Mouse (Mus musculus) hindbrain, postnatal 0 days (tissue): ENCODE data around the gene Ak5. TPM values are rescaled to one million over a fixed set of nuclear protein-coding genes. Genes with fewer than 3 reads are reported as not detected.
A peak's percentile ranks its signal among the peaks of the same experiment; 100 is the strongest.

Source experiments
- ATAC-seq: fragments of 200-750 bp; cut with Nextera tagmentation; 2 replicates; pipeline ENCODE4 v1.8.0; 2017; ENCODE audit warnings: mild to moderate bottlenecking, moderate TSS enrichment, moderate library complexity
- DNase-seq: peaks from one replicate; pipeline ENCODE4 v3.0.0-alpha.2; 2015; ENCODE audit warnings: low spot score
- H3K27ac ChIP-seq: fragments of 300-500 bp; sonication (generic); 2 replicates; pipeline ENCODE4 v1.5.1; 2014; ENCODE audit warnings: mild to moderate bottlenecking
- H3K27me3 ChIP-seq: fragments of 300-500 bp; sonication (generic); 2 replicates; pipeline ENCODE4 v1.6.1; 2014; ENCODE audit warnings: low read length, mixed read lengths; ENCODE audit not compliant: insufficient read depth
- H3K36me3 ChIP-seq: fragments of 300-500 bp; sonication (generic); 2 replicates; pipeline ENCODE4 v1.6.1; 2014; ENCODE audit warnings: low read length, mixed read lengths; ENCODE audit not compliant: insufficient read depth
- H3K4me1 ChIP-seq: fragments of 300-500 bp; sonication (generic); 2 replicates; pipeline ENCODE4 v1.6.1; 2014; ENCODE audit warnings: antibody characterized with exemption, low read length, mixed read lengths; ENCODE audit not compliant: insufficient read depth
- H3K4me2 ChIP-seq: fragments of 300-500 bp; sonication (generic); 2 replicates; pipeline ENCODE4 v1.6.1; 2014; ENCODE audit warnings: low read depth, mild to moderate bottlenecking, low read length, moderate library complexity, mixed read lengths
- H3K4me3 ChIP-seq: fragments of 300-500 bp; sonication (generic); 2 replicates; pipeline ENCODE4 v1.5.1; 2014; ENCODE audit warnings: low read length
- H3K9ac ChIP-seq: fragments of 300-500 bp; sonication (generic); replicated peaks from 2 replicates; pipeline ENCODE4 v1.6.1; 2014; ENCODE audit warnings: mild to moderate bottlenecking, low read length, moderate library complexity, mixed read lengths
- H3K9me3 ChIP-seq: fragments of 300-500 bp; sonication (generic); 2 replicates; pipeline ENCODE4 v1.6.1; 2016; ENCODE audit warnings: low read length, mixed read lengths
- CTCF ChIP-seq: IDR thresholded peaks from 2 replicates; pipeline ENCODE4 v1.5.1; 2016; ENCODE audit warnings: antibody characterized with exemption, control low read depth, low read depth
- WGBS: fragments of 180-500 bp; shearing (Covaris S2); extraction: QIAGEN DNeasy Blood & Tissue Kit; methylation state at CpG from one replicate; pipeline ENCODE4 v1.1.7; 2014; 5-methylcytosine and 5-hydroxymethylcytosine counted together
- polyA plus RNA-seq: library from polyadenylated mRNA; unstranded; fragments of >200 nt; fragmentation: Nextera tagmentation; extraction: Ambion mirVana; gene quantifications from 2 replicates; pipeline ENCODE4 v1.2.1, GENCODE M21; 2015
- total RNA-seq: library from RNA; depleted of rRNA; stranded (reverse); fragments of >200 nt; gene quantifications from 2 replicates; pipeline ENCODE4 v1.2.3, GENCODE M21; 2014

The Ak5 gene
- total and polyA plus RNA-seq, 2 experiments from 2014 or later: 14.8 to 18.8 TPM

DNA sequence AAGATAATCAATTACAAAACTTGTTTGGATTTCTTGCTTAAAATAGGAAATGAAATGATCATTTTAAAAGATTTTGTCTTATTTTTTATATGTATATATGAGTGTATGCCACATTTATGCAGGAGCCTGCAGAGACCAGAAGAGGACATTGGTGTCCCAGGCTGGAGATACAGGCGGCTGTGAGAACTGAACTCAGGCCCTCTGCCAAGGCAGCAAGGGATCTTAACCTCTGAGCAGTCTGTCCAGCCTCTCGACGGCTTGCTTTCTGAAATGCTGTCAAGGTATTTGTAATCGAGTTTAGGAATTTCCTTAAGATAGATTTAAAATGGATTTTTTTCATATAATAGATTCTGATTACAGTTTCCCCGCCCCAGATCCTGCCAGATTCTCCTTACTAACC is 20.4 kb upstream of the Ak5 start:
- Histone ChIP-seq H3K27ac (no peak overlapping the region), H3K4me1 (no peaks in the 10 kb centered on the region), H3K4me3 (no peak overlapping the region), H3K27me3 (no peaks in the 10 kb centered on the region), H3K36me3 (no peaks in the 10 kb centered on the region), H3K9ac (no peak overlapping the region), H3K9me3 (no peaks in the 10 kb centered on the region), H3K4me2 (no peak overlapping the region)
- no peak for DNase-seq
- 80% methylated on average over 5 of the region's 5 CpGs for WGBS
- no peak for ATAC-seq
- no peak for TF ChIP-seq CTCF

DNA sequence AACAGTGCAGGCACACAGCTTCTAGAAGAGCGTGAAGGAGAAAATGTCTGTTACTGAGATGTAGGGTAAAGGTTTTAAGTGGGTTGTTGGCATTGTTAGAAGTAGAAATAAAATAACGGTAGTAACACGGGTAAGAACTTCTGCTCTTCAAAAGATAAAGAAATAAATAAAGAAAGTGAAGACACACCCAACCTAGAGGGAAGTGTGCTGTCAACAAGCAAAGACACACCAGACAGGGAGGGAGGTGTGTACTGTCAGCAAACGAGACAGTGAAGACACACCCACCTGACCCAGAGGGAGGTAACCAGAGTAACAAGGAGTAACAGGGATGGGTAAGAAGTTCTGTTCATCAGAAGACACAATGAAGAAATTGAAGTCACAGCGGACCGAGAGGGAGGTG is 6.5 kb upstream of the Ak5 start:
- Histone ChIP-seq H3K4me2 (no peak overlapping the region), H3K36me3 (no peaks in the 10 kb centered on the region), H3K9me3 (no peaks in the 10 kb centered on the region), H3K4me3 (no peak overlapping the region), H3K9ac (no peak overlapping the region), H3K27ac (no peak overlapping the region), H3K27me3 (no peaks in the 10 kb centered on the region), H3K4me1 (no peaks in the 10 kb centered on the region)
- WGBS: 72% methylated on average over 6 of the region's 6 CpGs
- ATAC-seq (no peak), DNase-seq (no peak)
- TF ChIP-seq CTCF: no peak

DNA sequence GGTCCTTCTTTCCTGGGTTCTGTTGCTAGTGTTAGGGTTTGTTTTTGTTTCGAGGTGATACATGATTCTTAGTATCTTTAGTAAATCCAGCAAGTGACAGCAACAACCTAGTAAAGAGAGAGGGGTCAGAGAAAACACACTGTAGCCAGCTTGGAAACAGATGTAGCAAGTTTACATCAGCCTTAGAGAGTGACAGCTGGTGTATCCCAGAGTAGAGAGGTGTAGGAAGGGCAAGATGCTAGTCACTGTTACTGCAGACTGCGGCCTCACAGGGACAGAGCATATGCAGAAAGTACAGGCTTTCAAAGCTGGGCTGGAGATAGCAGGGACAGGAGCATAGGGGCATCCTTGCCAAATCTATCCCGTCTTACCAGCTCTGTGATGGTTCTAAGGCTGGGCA is 1.6 kb upstream of the Ak5 start:
- DNase-seq: no peak
- Histone ChIP-seq H3K27ac (no peak overlapping the region), H3K9ac (no peak overlapping the region), H3K4me1 (no peaks in the 10 kb centered on the region), H3K27me3 (0 out of 2 replicates have a peak, but pooled peaks cover 4% of the 10 kb centered on the region), H3K4me3 (no peak overlapping the region), H3K9me3 (no peaks in the 10 kb centered on the region), H3K4me2 (no peak overlapping the region), H3K36me3 (no peaks in the 10 kb centered on the region)
- WGBS: 88% methylated on average over 3 of the region's 3 CpGs
- no peak for ATAC-seq
- TF ChIP-seq CTCF: no peak

DNA sequence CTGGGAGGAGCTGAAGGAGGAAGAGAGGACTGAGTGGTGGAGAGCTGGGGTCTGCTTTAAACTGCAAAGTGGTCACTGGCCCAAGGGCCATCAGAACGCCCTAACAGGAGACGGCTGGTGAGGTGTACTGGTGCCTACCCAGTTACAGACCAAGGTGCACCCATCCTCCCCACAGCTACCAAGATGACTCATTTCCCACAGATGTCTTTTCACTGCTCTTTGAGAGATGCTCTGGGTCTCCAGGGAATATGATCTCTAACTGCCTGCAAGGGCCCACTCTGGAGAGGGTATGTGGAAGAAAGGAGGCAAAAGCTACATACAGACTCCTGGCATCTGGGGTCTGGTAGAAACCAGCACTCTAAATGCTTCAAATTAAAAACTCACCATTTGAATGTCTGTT is 633 bp upstream of the Ak5 start:
- Histone ChIP-seq H3K27me3 (0 out of 2 replicates have a peak, but pooled peaks cover 4% of the 10 kb centered on the region), H3K27ac (no peak overlapping the region), H3K4me3 (no peak overlapping the region), H3K4me1 (no peaks in the 10 kb centered on the region), H3K9ac (no peak overlapping the region), H3K9me3 (no peaks in the 10 kb centered on the region), H3K4me2 (no peak overlapping the region), H3K36me3 (no peaks in the 10 kb centered on the region)
- DNase-seq (no peak), ATAC-seq (no peak)
- no peak for TF ChIP-seq CTCF
- WGBS: 86% methylated on average over 2 of the region's 2 CpGs

DNA sequence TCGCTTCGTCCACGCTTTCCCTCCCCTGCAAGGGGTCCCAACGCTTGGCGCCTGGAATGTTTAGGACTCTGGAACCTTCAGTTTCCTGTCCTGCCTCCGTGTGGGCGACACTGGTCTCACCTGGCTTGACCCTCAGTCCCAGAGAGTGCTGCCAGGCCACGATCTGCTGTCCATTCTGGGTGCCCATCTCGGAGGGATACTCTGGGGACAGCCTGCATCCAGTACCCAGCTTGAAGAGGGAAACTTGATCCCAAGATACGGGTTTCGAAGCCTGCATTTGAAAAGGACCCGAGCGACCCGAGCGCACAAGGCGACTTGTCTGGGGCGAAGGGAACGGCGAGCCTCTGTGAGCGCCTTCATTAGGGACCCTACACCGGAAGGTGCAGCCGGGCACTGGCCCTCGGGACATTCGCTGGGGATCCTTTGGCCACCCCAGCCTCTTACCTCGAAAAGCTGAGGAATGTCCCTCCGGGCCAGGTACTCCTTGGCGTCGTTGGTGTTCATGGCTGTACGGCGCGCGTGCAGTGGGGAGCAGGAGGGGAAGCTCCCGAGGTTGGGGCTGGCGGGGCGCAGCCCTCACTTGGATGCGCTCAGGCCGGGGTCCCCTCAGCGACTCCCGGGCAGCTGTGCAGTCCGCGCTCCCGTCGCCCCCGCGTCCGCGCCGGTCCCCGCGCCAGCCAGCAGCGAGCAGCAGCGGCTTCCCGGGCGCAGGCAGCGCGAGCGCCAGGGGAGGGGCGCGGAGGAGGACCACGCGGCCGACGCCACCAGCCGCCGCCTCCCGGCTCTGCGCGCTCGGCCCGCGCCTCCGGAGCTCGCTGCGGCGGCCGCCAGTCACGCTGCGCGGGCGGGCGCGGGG is 576 bp downstream of the Ak5 start:
- H3K36me3 ChIP-seq: no peaks in the 10 kb centered on the region
- H3K27me3 ChIP-seq: 0 out of 2 replicates have a peak, but pooled peaks cover 4% of the 10 kb centered on the region
- WGBS: under 1% methylated on average over 45 of the region's 82 CpGs
- ATAC-seq: peak; percentile 78
- TF ChIP-seq CTCF: no peak
- H3K27ac ChIP-seq: no peak overlapping the region
- H3K4me3 ChIP-seq: peak overlapping the region; percentile 60
- H3K9ac ChIP-seq: peak overlapping the region; percentile 47
- H3K4me2 ChIP-seq: peak overlapping the region; percentile 81
- DNase-seq: peak; percentile 78
- no peaks in the 10 kb centered on the region for H3K4me1 ChIP-seq
- no peaks in the 10 kb centered on the region for H3K9me3 ChIP-seq

DNA sequence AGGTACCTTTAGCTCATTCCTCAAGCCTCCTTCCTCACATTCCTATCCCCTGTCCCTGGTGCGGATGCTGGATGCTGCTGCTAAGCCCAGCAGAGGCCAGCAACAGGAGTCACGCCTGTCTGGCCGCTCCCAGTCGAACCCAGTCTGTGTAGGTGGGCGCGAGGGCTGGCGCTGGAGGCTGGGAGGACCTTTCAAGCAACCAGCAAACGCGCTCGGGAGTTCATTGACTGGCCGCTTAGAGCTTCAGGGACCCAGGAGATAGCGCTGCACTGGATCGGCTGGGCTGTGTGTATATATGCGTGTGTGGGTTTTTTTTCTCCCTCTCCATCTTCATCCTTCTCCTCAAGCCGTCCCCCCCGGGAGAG is 1.2 kb downstream of the Ak5 start:
- TF ChIP-seq CTCF: no peak
- peak; percentile 36 for DNase-seq

DNA sequence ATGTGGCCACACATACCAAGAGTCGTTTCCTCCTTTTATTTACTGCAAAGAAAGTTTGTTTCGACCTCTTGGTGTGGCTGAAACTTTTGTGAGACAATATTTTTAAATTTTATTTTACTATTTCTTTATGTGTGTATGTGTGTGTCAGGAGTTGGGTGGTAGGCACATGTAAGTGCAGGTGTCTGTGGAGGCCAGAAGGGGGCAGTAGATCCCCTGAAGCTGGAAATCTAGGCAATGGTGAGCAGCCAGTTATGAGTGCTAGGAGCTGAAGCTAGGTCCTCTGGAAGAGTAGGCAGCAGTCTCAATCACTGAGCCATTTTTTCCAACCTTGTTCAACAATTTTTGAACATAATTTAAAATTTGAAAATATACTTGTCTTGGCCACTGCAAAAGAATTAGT is 9.6 kb downstream of the Ak5 start:
- no peak overlapping the region for H3K9ac ChIP-seq
- no peak overlapping the region for H3K27ac ChIP-seq
- no peaks in the 10 kb centered on the region for H3K27me3 ChIP-seq
- H3K36me3 ChIP-seq: no peaks in the 10 kb centered on the region
- TF ChIP-seq CTCF: no peak
- H3K4me2 ChIP-seq: no peak overlapping the region
- DNase-seq (no peak), ATAC-seq (no peak)
- no peaks in the 10 kb centered on the region for H3K9me3 ChIP-seq
- H3K4me1 ChIP-seq: no peaks in the 10 kb centered on the region
- WGBS: 87% methylated on average over 2 of the region's 2 CpGs
- no peak overlapping the region for H3K4me3 ChIP-seq

More for the DNA sequence above, 1.2 kb downstream of the Ak5 start:
- Histone ChIP-seq H3K27ac (no peak overlapping the region), H3K4me2 (peak overlapping the region; percentile 81), H3K4me3 (peak overlapping the region; percentile 60), H3K27me3 (0 out of 2 replicates have a peak, but pooled peaks cover 4% of the 10 kb centered on the region), H3K36me3 (no peaks in the 10 kb centered on the region), H3K9ac (peak overlapping the region; percentile 47), H3K4me1 (no peaks in the 10 kb centered on the region), H3K9me3 (no peaks in the 10 kb centered on the region)
- 1% methylated on average over 16 of the region's 16 CpGs for WGBS
- peak; percentile 47 for ATAC-seq
